Mouse (Mus musculus) lung, postnatal 0 days (tissue): Measurements from ENCODE around the gene F11r. TPM values are rescaled to one million over a fixed set of nuclear protein-coding genes. Genes with fewer than 3 reads are reported as not detected.
A peak's percentile ranks its signal among the peaks of the same experiment; 100 is the strongest.

Experiments used
- ATAC-seq: fragments of 200-750 bp; cut with Nextera tagmentation; 2 replicates; pipeline ENCODE4 v1.8.0; 2017; ENCODE audit warnings: moderate library complexity
- DNase-seq: peaks from one replicate; pipeline ENCODE4 v3.0.0-alpha.2; 2016; ENCODE audit warnings: low spot score
- H3K27ac ChIP-seq: fragments of 300-500 bp; sonication (generic); 2 replicates; pipeline ENCODE4 v1.5.1; 2014; ENCODE audit warnings: antibody characterized with exemption, mild to moderate bottlenecking, low read length, mixed read lengths
- H3K27me3 ChIP-seq: fragments of 300-500 bp; sonication (generic); replicated peaks from 2 replicates; pipeline ENCODE4 v1.6.1; 2014; ENCODE audit warnings: low read length, mixed read lengths; ENCODE audit not compliant: insufficient read depth
- H3K36me3 ChIP-seq: fragments of 300-500 bp; sonication (generic); 2 replicates; pipeline ENCODE4 v1.6.1; 2014; ENCODE audit warnings: low read length, mixed read lengths; ENCODE audit not compliant: insufficient read depth
- H3K4me1 ChIP-seq: fragments of 300-500 bp; sonication (generic); 2 replicates; pipeline ENCODE4 v1.6.1; 2014; ENCODE audit warnings: antibody characterized with exemption, low read depth, low read length, mixed read lengths; ENCODE audit not compliant: insufficient read depth
- H3K4me2 ChIP-seq: fragments of 300-500 bp; sonication (generic); replicated peaks from 2 replicates; pipeline ENCODE4 v1.6.1; 2014; ENCODE audit warnings: low read depth, mild to moderate bottlenecking, low read length, moderate library complexity, mixed read lengths
- H3K4me3 ChIP-seq: fragments of 300-500 bp; sonication (generic); 2 replicates; pipeline ENCODE4 v1.5.1; 2014; ENCODE audit warnings: low read depth, low read length
- H3K9ac ChIP-seq: fragments of 300-500 bp; sonication (generic); replicated peaks from 2 replicates; pipeline ENCODE4 v1.6.1; 2014; ENCODE audit warnings: low read depth, mild to moderate bottlenecking
- H3K9me3 ChIP-seq: fragments of 300-500 bp; sonication (generic); 2 replicates; pipeline ENCODE4 v1.6.1; 2016; ENCODE audit warnings: low read length, mixed read lengths
- CTCF ChIP-seq: IDR thresholded peaks from 2 replicates; pipeline ENCODE4 v1.5.1; 2016; ENCODE audit warnings: antibody characterized with exemption, mild to moderate bottlenecking
- EP300 ChIP-seq: IDR thresholded peaks from 2 replicates; pipeline ENCODE4 v1.6.1; 2016; ENCODE audit warnings: antibody characterized with exemption, mild to moderate bottlenecking, control low read depth
- WGBS: fragments of 180-500 bp; shearing (Covaris S2); extraction: QIAGEN DNeasy Blood & Tissue Kit; methylation state at CpG from one replicate; pipeline ENCODE4 v1.1.7; 2014; 5-methylcytosine and 5-hydroxymethylcytosine counted together
- polyA plus RNA-seq: library from polyadenylated mRNA; unstranded; fragments of >200 nt; fragmentation: Nextera tagmentation; extraction: Ambion mirVana; gene quantifications from 2 replicates; pipeline ENCODE4 v1.2.1, GENCODE M21; 2015

Gene F11r
- polyA plus RNA-seq, 1 experiment from 2014 or later: 177 TPM

DNA sequence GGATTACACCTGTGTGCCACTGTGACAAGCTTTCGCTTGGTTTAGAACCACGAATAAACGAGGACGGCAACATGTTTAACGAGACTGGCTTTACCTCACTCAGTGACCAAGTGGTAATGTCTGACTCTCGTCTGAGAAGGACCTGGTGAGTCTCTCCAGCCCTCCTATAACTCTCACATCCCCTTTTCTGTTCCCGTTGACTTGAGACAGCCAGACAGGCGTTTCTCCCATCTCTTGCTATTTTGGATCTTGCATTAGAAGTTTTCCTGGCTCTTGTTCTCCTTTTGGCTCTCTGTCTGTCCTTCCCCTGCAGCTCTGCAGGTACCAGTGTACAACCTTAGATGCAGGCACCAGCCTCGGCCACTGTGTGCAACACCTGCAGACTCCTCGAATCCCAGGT lies 13.7 kb downstream of the F11r start:
- no peaks in the 10 kb centered on the region for H3K9me3 ChIP-seq
- H3K9ac ChIP-seq: no peak overlapping the region
- H3K36me3 ChIP-seq: no peaks in the 10 kb centered on the region
- H3K27ac ChIP-seq: no peak overlapping the region
- TF ChIP-seq CTCF (no peak), EP300 (no peak)
- no peak overlapping the region for H3K4me2 ChIP-seq
- 56% methylated on average over 10 of the region's 10 CpGs for WGBS
- no peaks in the 10 kb centered on the region for H3K27me3 ChIP-seq
- no peak for DNase-seq
- no peak overlapping the region for H3K4me3 ChIP-seq
- H3K4me1 ChIP-seq: peaks cover 8% of the 10 kb centered on the region; the same call in 1 of the 2 replicates
- no peak for ATAC-seq

DNA sequence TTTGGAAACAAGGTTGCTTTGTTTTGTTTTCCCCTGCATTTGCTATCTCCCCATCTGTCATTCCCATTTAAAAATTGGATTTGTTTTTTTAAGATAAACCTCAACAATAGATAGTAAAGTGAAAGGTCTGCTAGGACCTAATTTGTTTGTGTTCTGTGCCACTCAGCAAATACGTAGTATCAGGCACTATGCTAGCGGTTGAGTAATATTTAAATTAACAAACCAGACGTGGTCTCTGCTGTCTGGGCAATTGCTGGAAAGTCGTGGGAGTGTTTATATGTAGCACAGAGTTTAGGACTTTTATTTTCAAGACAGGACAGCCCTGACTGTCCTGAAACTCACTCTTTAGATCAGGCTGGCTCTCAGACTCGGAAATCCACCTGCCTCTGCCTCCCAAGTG lies 15.2 kb downstream of the F11r start:
- Histone ChIP-seq H3K9ac (no peak overlapping the region), H3K36me3 (no peaks in the 10 kb centered on the region), H3K4me2 (no peak overlapping the region), H3K4me3 (no peak overlapping the region), H3K27ac (peak overlapping the region; percentile 38; the same call in 1 of the 2 replicates), H3K9me3 (no peaks in the 10 kb centered on the region), H3K27me3 (no peaks in the 10 kb centered on the region), H3K4me1 (0 out of 2 replicates have a peak, but pooled peaks cover 3% of the 10 kb centered on the region)
- WGBS: 32% methylated on average over 5 of the region's 5 CpGs
- ATAC-seq (peak; percentile 17; the same call in 1 of the 2 replicates), DNase-seq (no peak)
- TF ChIP-seq CTCF (no peak), EP300 (no peak)

DNA sequence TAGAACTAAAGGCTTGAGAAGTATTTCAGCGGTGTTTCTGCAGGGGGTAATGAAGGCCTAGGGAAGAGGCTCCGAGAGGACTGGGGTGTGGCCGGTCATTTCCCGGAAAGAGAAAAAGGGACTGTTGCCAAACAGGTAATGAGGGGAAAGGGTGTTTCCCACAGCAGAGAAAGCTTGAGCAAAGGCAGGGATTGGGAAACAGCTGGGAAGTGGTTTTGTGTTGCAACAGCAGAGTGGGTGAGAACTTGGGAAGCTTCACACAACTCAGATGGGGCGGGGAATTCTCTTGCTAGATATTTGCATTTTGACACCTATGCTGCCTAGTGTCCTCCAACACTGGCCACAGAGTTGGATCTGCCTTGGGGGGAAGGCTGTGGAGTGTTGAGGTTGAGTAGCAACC lies 15.6 kb downstream of the F11r start:
- H3K27ac ChIP-seq: peak overlapping the region; percentile 38; the same call in 1 of the 2 replicates
- H3K4me3 ChIP-seq: no peak overlapping the region
- peak; percentile 75 for DNase-seq

DNA sequence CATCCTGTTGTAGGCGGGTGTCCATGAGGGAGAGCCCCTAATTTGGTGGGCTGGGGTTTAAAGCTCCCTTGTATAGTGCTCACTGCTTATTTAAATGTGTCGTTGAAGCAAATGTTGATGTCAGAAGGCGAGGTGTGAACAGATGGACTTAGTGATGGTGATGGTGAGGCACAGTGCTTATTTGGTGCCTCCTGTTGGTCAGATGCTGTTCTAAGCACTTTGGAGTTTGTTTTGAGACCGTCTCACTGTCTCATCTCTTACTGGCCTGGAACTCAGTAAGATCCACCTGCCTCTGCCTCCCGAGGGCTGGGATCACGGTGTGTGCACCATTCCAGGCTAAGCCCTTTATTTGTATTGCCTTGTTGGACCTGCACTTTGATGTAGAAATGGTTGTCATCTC lies 17.6 kb downstream of the F11r start:
- DNase-seq: no peak
- 58% methylated on average over 6 of the region's 6 CpGs for WGBS
- H3K4me1 ChIP-seq: 0 out of 2 replicates have a peak, but pooled peaks cover 3% of the 10 kb centered on the region
- no peaks in the 10 kb centered on the region for H3K36me3 ChIP-seq
- H3K27ac ChIP-seq: no peak overlapping the region
- ATAC-seq: no peak
- H3K4me2 ChIP-seq: no peak overlapping the region
- H3K9ac ChIP-seq: no peak overlapping the region
- H3K4me3 ChIP-seq: no peak overlapping the region
- H3K9me3 ChIP-seq: no peaks in the 10 kb centered on the region
- no peaks in the 10 kb centered on the region for H3K27me3 ChIP-seq
- TF ChIP-seq CTCF (peak; percentile 33), EP300 (no peak)

More for the DNA sequence above, 15.6 kb downstream of the F11r start:
- TF ChIP-seq CTCF: no peak
- TF ChIP-seq EP300: peak; percentile 87
- Histone ChIP-seq H3K4me2 (no peak overlapping the region), H3K36me3 (no peaks in the 10 kb centered on the region), H3K27me3 (no peaks in the 10 kb centered on the region), H3K4me1 (0 out of 2 replicates have a peak, but pooled peaks cover 3% of the 10 kb centered on the region), H3K9me3 (no peaks in the 10 kb centered on the region), H3K9ac (no peak overlapping the region)
- WGBS: 52% methylated on average over 5 of the region's 5 CpGs
- ATAC-seq: peak; percentile 68

- H3K27ac ChIP-seq: no peak overlapping the region
- H3K36me3 ChIP-seq: peaks cover 11% of the 10 kb centered on the region; the same call in 1 of the 2 replicates
- no peaks in the 10 kb centered on the region for H3K9me3 ChIP-seq
- H3K4me1 ChIP-seq: no peaks in the 10 kb centered on the region
- H3K27me3 ChIP-seq: no peaks in the 10 kb centered on the region
- H3K4me2 ChIP-seq: no peak overlapping the region
- DNase-seq (no peak), ATAC-seq (no peak)
- WGBS: 82% methylated on average over 1 of the region's 1 CpGs
- H3K4me3 ChIP-seq: no peak overlapping the region
- TF ChIP-seq CTCF (no peak), EP300 (no peak)
- no peak overlapping the region for H3K9ac ChIP-seq
Observed at GRCm38 (mm10) chr1:171457568-171457967, 20.2 kb downstream of the F11r start.

DNA sequence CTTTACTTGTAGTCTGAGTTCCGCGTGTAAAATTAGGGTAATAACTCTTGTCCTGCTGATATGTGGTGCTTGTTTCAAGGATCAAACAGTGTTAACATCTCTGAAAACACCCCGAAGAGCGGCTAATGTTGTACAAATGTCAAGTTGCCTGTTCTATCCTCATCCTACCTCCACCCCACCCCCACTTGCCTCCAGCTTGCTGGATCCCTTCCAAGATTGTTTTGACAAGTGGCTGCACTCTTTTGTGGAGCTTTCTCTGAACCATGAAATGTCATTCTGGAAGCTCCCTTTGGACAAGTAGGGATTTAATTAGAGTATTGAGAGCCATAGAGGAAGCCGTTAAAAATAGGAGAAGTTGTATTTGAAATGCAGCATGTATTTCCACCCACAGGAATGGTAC lies 22.5 kb downstream of the F11r start:
- Histone ChIP-seq H3K9ac (no peak overlapping the region), H3K4me2 (no peak overlapping the region), H3K36me3 (peaks cover 21% of the 10 kb centered on the region), H3K9me3 (no peaks in the 10 kb centered on the region), H3K4me3 (no peak overlapping the region), H3K27me3 (no peaks in the 10 kb centered on the region), H3K4me1 (no peaks in the 10 kb centered on the region), H3K27ac (no peak overlapping the region)
- 28% methylated on average over 5 of the region's 5 CpGs for WGBS
- DNase-seq (no peak), ATAC-seq (no peak)
- no peak for TF ChIP-seq EP300
- no peak for TF ChIP-seq CTCF
